Mouse (Mus musculus): ENCODE results near the gene Emc1.
A peak's percentile ranks its signal among the peaks of the same experiment; 100 is the strongest.
"Not testable (repeated sequence)": the region's sequence is repeated elsewhere in the genome, so short reads cannot be mapped to it uniquely, and the experiment has no call there.

Emc1 gene

GRCm38 (mm10) chr4:139360761-139361548, 8.6 kb downstream of the Emc1 start:
- no peak for DNase-seq

DNA sequence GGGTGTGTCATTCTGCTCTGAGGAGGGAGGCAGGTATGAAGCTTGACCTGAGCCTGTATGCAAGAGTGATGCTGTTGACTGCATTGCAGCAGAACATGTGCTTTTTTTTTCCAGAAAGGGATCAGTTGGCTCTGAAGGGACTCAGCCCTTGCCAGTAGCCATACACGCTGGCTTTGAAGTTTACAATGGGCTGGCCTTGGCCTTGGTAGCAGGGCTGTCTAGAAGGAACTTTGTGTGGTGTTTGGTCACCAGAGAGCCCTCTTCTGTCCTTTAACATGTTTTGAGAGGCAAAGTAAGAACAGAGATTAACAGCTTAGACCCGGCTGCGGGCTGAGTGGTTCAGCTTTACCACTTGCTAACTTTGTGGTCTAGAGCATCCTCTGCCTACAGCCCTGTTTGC, 14.9 kb downstream of the Emc1 start:
- no peak for DNase-seq

- DNase-seq: no peak
Measured at GRCm38 (mm10) chr4:139368038-139368437, 15.7 kb downstream of the Emc1 start.

GRCm38 (mm10) chr4:139373130-139373529, 20.7 kb downstream of the Emc1 start:
- no peak for DNase-seq

GRCm38 (mm10) chr4:139373531-139373930, 21.1 kb downstream of the Emc1 start:
- no peak for DNase-seq

DNA sequence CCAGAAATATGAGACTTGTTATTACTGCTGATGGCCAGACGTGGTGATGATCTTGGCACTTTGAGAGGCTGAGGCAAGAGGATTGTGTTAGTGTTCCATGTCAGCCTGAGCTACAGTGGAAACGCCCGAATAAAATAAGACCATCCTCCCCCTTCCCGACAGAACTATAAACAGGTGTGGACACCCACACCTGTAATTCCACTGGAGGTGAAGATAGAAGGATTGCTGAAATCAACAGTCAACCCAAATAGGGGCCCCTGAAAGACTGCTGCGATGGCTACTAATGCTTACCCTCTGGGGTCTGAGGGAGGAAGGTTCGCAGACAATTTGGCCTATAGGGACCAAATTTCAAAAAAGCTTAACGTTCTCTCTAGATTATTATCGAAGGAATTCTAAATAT, 27.3 kb downstream of the Emc1 start:
- DNase-seq: no peak

DNA sequence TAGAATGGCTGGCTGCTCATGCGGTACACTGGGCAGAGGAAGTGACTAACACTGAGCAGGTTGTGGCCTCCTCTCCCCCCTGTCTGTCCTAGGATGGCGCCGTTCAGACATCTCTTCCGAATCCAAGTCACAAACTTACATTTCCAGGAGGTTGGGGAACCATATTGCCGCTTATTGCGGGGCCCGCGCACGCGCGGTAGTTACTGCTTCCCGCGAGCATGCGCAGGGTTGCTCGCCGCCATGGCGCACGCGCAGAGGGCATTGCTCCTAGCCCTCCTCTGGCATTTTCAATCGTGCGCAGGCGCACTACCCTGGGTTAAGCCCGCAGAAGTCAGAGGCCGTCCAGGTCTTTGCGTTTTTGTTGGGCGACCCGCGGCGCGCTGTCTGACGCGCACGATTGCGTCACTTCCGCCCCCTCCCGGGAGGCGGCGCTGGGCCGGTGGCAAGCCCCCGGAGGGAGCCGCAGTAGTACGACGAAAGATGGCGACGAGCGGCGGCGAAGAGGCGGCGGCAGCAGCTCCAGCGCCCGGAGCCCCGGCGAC, 27.9 kb downstream of the Emc1 start:
- peak; percentile 99 to 100 for DNase-seq

GRCm38 (mm10) chr4:139380775-139381451, 28.5 kb downstream of the Emc1 start:
- DNase-seq: no peak

DNA sequence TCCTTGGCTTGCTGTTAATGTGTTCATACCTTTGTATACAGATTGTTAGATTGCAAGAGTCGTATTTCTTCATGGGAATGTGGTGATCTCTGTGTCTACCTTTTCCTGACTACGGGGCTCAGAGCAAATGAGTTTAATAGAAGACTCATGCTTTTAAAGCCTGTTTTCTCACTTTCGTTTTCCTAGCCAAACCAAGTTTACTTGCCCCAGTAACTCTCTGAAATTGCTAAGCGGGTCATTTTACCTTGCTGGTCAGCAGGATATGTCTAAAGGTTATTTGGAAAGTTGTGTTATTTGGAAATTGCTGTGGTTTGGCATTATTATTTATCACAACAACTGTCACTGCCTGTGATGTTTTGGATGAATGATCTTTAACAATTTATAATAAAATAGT, 29.1 kb downstream of the Emc1 start:
- DNase-seq: no peak

DNA sequence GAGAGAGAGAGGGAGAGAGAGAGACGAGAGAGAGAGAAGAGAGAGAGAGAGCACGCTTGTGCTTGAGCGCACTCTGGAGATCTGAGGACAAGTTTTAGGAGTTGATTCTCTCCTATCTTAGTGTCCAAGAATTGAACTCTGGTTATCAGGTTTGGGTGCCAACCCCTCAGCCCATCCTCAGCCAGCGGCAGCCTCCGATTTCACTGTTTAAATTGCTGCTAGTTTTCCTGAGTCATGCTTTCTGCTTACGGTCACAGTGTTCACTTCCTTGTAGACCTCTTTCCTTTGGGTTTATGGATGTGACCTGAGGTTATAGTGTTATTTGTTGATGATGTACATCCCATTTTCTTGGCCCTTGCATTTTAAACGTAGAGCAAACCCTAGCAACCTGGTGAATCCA, 29.8 kb downstream of the Emc1 start:
- DNase-seq: no peak

- not testable (repeated sequence) for DNase-seq
Measured at GRCm38 (mm10) chr4:139385841-139386240, 33.5 kb downstream of the Emc1 start.

GRCm38 (mm10) chr4:139386869-139387319, 34.5 kb downstream of the Emc1 start:
- DNase-seq: no peak

- DNase-seq: no peak
Measured at GRCm38 (mm10) chr4:139389557-139389956, 37.2 kb downstream of the Emc1 start.

- no peak for DNase-seq
Measured at GRCm38 (mm10) chr4:139395431-139395830, 43.0 kb downstream of the Emc1 start.

DNA sequence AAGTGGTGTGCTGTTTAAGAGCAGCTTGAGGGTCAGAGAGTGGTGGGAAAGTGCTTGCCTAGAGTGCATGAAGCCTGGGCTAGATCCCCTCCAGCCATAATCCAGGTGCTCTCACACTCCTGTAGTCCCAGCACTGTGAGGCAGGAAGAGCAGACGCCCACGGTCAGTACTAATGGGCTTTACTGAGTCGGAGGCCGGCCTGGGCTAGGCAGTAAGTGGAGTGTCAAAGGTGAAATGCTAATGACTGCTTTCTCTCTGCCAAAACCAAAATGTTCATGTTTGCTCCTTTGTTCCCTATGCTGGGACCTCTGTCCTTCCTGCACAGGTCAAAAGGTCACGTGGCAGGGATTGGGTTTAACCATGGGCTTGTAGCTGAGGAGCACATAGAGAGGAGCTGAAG, 48.1 kb downstream of the Emc1 start:
- no peak for DNase-seq

- DNase-seq: no peak
Measured at GRCm38 (mm10) chr4:139403214-139403613, 50.8 kb downstream of the Emc1 start.

DNA sequence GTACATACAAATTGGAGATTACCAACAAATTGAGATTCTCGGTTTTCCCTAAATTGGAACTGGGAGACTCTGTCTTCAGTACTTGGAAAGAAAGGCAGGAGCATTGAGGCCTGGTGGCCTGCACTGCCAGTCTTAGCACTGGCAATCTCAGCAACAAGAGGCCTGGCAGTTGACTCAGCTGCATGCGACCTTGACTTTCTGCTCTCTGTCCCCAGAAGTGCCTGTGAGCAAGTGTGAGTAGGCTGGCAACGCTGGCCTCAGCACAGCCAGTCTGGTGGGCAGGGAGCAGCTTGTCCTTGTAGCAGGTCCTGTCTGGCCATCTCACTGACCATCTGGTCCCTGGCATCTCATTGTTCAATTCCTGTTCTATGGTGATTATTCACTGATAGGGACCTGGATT, 59.0 kb downstream of the Emc1 start:
- no peak for DNase-seq

DNA sequence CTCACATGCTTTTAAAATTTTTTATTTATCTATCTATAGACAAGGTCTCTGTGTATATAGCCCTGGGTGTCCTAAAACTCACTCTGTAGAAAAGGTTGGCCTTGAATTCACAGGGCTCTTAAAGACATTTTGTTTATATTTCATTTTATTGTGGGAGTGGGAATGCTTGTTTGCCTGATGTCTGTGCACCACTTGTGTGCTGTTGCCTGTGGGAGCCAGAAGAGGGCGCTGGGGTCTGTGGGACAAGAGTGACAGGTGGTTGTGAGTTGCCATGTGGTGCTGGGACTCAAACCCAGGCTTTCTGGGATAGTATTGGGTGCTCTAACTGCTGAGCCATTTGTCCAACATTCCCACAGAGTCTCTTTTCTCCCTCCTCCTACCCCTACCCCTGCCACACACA, 65.5 kb downstream of the Emc1 start:
- no peak for DNase-seq

DNA sequence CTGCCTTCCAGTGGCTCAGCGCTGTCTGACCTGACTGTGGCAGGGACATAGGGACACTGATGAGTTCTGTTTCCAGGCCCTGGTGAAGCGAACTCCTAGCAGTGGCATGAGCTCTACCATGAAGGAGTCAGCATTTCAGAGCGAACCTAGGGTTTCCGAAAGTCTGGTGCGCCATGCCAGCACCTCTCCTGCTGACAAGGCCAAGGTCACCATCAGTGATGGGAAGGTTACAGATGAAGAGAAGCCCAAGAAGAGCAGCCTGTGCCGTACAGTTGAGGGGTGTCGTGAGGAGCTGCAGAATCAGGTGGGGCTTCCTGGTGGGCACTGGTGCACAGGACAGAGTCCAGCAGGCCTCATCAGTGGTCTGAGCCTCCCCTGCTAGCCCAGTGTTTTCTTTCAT, 69.2 kb downstream of the Emc1 start:
- no peak for DNase-seq

DNA sequence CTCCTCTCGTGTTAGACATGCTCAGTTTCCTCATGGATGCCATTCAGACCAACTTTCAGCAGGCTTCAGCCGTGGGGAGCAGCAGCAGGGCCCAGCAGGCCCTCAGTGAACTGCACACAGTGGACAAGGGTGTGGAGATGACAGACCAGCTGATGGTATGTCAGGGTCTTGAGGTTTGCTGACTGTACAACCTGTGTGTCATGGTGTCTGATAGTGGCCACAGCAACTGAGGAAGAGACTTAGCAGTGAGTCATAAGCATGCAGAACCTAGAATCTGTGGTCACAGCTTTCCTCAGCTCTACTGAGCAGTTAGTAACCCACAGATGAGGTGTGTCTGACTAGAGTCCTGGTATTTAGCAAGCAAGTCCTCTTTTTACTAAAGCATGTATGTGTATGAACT, 70.0 kb downstream of the Emc1 start:
- no peak for DNase-seq

DNA sequence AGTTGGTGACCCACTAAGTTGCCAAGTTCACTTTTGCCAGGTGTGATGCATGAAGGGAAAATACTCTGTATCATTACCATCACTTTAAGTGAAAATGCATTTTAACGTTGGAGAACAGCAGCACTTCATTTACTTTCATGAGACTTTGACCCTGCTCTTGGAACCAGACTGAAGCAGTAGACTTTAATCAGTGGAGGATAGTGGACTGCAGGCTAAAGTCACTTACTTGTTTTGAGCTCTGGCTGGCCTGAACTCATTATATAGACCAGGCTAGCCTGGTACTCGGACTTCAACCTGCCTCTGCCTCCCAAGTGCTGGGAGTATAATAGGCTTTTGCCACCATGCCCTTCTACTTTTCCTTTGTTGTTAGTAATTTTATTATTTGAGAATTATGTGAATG, 70.9 kb downstream of the Emc1 start:
- no peak for DNase-seq

Measured in kidney, postnatal 4 days (tissue).